Mouse (Mus musculus) ES-E14 (cell line): ENCODE measurements around the gene Sh3rf1. TPM values are rescaled to one million over a fixed set of nuclear protein-coding genes. Genes with fewer than 3 reads are reported as not detected.

ENCODE experiments used
- DNase-seq: peaks from one replicate; pipeline ENCODE4 v3.0.0-alpha.2; 2013; ENCODE audit warnings: low read depth, low spot score
- H3K27ac ChIP-seq: 2 replicates; pipeline ENCODE4 v1.5.1; 2012; ENCODE audit warnings: low read depth, mild to moderate bottlenecking, low read length, moderate library complexity, mixed read lengths; ENCODE audit not compliant: poor library complexity, insufficient read depth, severe bottlenecking
- H3K36me3 ChIP-seq: 2 replicates; pipeline ENCODE4 v1.6.1; 2012; ENCODE audit warnings: mild to moderate bottlenecking, low read length, moderate library complexity, mixed read lengths; ENCODE audit not compliant: control insufficient read depth, poor library complexity, insufficient read depth, severe bottlenecking
- H3K4me1 ChIP-seq, 2 experiments: fragments of 150-350 bp in 1 of 2; sonication (generic) in 1 of 2; 2 replicates each; pipeline ENCODE4 v1.6.1; 2012; ENCODE audit warnings: low read length in 2 of 2, mild to moderate bottlenecking in 1 of 2, mixed read lengths in 1 of 2; ENCODE audit not compliant: control insufficient read depth in 2 of 2, insufficient read depth in 2 of 2, poor library complexity in 1 of 2
- H3K4me3 ChIP-seq, 2 experiments: fragments of 150-350 bp in 1 of 2; sonication (generic) in 1 of 2; 2 replicates each; pipeline ENCODE4 v1.5.1; 2012; ENCODE audit warnings: low read length in 2 of 2, low read depth in 1 of 2, mild to moderate bottlenecking in 1 of 2, mixed read lengths in 1 of 2; ENCODE audit not compliant: insufficient read depth in 1 of 2, poor library complexity in 1 of 2, severe bottlenecking in 1 of 2
- H3K9ac ChIP-seq: 2 replicates; pipeline ENCODE4 v1.6.1; 2012; ENCODE audit warnings: low read depth, mild to moderate bottlenecking, low read length, mixed read lengths; ENCODE audit not compliant: poor library complexity, insufficient read depth, severe bottlenecking
- H3K9me3 ChIP-seq: fragments of 150-350 bp; sonication (generic); 2 replicates; pipeline ENCODE4 v1.6.1; 2012; ENCODE audit warnings: low read depth, mild to moderate bottlenecking, low read length; ENCODE audit not compliant: control insufficient read depth, insufficient read depth
- CHD2 ChIP-seq: IDR thresholded peaks from 2 replicates; pipeline ENCODE4 v1.6.1; 2014; ENCODE audit warnings: mild to moderate bottlenecking, low read depth, low read length, inconsistent platforms
- HCFC1 ChIP-seq: IDR thresholded peaks from 2 replicates; pipeline ENCODE4 v1.6.1; 2012; ENCODE audit warnings: low read length, inconsistent platforms, borderline replicate concordance; ENCODE audit not compliant: insufficient read depth
- MAFK ChIP-seq: IDR thresholded peaks from 2 replicates; pipeline ENCODE4 v1.6.1; 2014; ENCODE audit warnings: mild to moderate bottlenecking, low read depth, low read length, inconsistent platforms; ENCODE audit not compliant: insufficient read depth
- ZC3H11A ChIP-seq: IDR thresholded peaks from 2 replicates; pipeline ENCODE4 v1.6.1; 2012; ENCODE audit warnings: low read depth, mild to moderate bottlenecking, inconsistent platforms, low read length, borderline replicate concordance
- ZNF384 ChIP-seq: IDR thresholded peaks from 2 replicates; pipeline ENCODE4 v1.6.1; 2012; ENCODE audit warnings: low read depth, low read length, inconsistent platforms
- in situ Hi-C, 2 experiments: fragments of 600-800 bp; cut with MboI; formaldehyde crosslinking; loops; one replicate each; pipeline ENCODE4 v1.15.1; 2025; ENCODE audit warnings: low sequenced_read_pairs in 2 of 2, inconsistent platforms in 1 of 2; ENCODE audit not compliant: unreplicated experiment in 2 of 2
- total RNA-seq: library from RNA; depleted of rRNA; stranded (reverse); fragments of 300-350 nt; gene quantifications from 2 replicates; pipeline ENCODE4 v1.2.3, GENCODE M21; 2012

Gene Sh3rf1
- total RNA-seq, 1 experiment = 6.0 TPM

GRCm38 (mm10) chr8:61321216-61321615 lies 97.5 kb downstream of the Sh3rf1 start:
- H3K4me1 ChIP-seq = no peaks in the 10 kb centered on the region
- in situ Hi-C loops = no loop called here
- H3K9me3 ChIP-seq = no peaks in the 10 kb centered on the region
- no peak for TF ChIP-seq ZNF384
- TF ChIP-seq ZC3H11A = no peak
- TF ChIP-seq MAFK = no peak
- TF ChIP-seq HCFC1 = no peak
- no peak for TF ChIP-seq CHD2
- no peak for DNase-seq
- H3K36me3 ChIP-seq = no peaks in the 10 kb centered on the region
- H3K27ac ChIP-seq = no peak overlapping the region
- no peak overlapping the region for H3K4me3 ChIP-seq
- no peak overlapping the region for H3K9ac ChIP-seq

- Histone ChIP-seq H3K27ac (no peak overlapping the region), H3K9ac (no peak overlapping the region), H3K9me3 (no peaks in the 10 kb centered on the region), H3K4me3 (no peak overlapping the region), H3K4me1 (no peaks in the 10 kb centered on the region), H3K36me3 (no peaks in the 10 kb centered on the region)
- no peak for DNase-seq
- TF ChIP-seq CHD2 = no peak
- TF ChIP-seq ZNF384 = no peak
- TF ChIP-seq ZC3H11A = no peak
- no peak for TF ChIP-seq MAFK
- no peak for TF ChIP-seq HCFC1
- in situ Hi-C loops = no loop called here
Observed at GRCm38 (mm10) chr8:61321780-61322179, 98.1 kb downstream of the Sh3rf1 start.

GRCm38 (mm10) chr8:61322462-61322861 lies 98.8 kb downstream of the Sh3rf1 start:
- Histone ChIP-seq H3K36me3 (no peaks in the 10 kb centered on the region), H3K9me3 (no peaks in the 10 kb centered on the region), H3K4me1 (no peaks in the 10 kb centered on the region), H3K9ac (no peak overlapping the region), H3K27ac (no peak overlapping the region), H3K4me3 (no peak overlapping the region)
- in situ Hi-C loops = no loop called here
- DNase-seq = no peak
- TF ChIP-seq ZC3H11A = no peak
- no peak for TF ChIP-seq ZNF384
- no peak for TF ChIP-seq MAFK
- no peak for TF ChIP-seq HCFC1
- TF ChIP-seq CHD2 = no peak

- Histone ChIP-seq H3K9ac (no peak overlapping the region), H3K9me3 (no peaks in the 10 kb centered on the region), H3K36me3 (no peaks in the 10 kb centered on the region), H3K27ac (no peak overlapping the region), H3K4me3 (no peak overlapping the region), H3K4me1 (no peaks in the 10 kb centered on the region)
- no peak for TF ChIP-seq ZNF384
- TF ChIP-seq MAFK = no peak
- TF ChIP-seq HCFC1 = no peak
- TF ChIP-seq CHD2 = no peak
- TF ChIP-seq ZC3H11A = no peak
- in situ Hi-C loops = no loop called here
- DNase-seq = no peak
Observed at GRCm38 (mm10) chr8:61324363-61324914, 100.8 kb downstream of the Sh3rf1 start.

- DNase-seq = no peak
Observed at GRCm38 (mm10) chr8:61325014-61325715, 101.5 kb downstream of the Sh3rf1 start.

More at GRCm38 (mm10) chr8:61325014-61325715, 101.5 kb downstream of the Sh3rf1 start:
- in situ Hi-C loops = no loop called here
- Histone ChIP-seq H3K9ac (no peak overlapping the region), H3K36me3 (no peaks in the 10 kb centered on the region), H3K4me1 (no peaks in the 10 kb centered on the region), H3K9me3 (no peaks in the 10 kb centered on the region), H3K4me3 (no peak overlapping the region), H3K27ac (no peak overlapping the region)
- TF ChIP-seq ZNF384 = no peak
- no peak for TF ChIP-seq ZC3H11A
- no peak for TF ChIP-seq CHD2
- no peak for TF ChIP-seq HCFC1
- no peak for TF ChIP-seq MAFK
